Mouse (Mus musculus) brain, embryonic 14.5 days (tissue): ENCODE measurements around the gene Prkcz. TPM values are rescaled to one million over a fixed set of nuclear protein-coding genes. Genes with fewer than 3 reads are reported as not detected.
"Not testable (repeated sequence)": the region's sequence is repeated elsewhere in the genome, so short reads cannot be mapped to it uniquely, and the experiment has no call there.

Experiments used
- DNase-seq: peaks from one replicate; pipeline ENCODE4 v3.0.0-alpha.2; 2011; ENCODE audit warnings: low read depth
- CTCF ChIP-seq: fragments of 200-500 bp; IDR thresholded peaks from 2 replicates; pipeline ENCODE4 v1.5.1; 2012; ENCODE audit warnings: inconsistent platforms, mild to moderate bottlenecking, moderate library complexity, borderline replicate concordance; ENCODE audit not compliant: insufficient read depth, insufficient read length; ENCODE audit errors: extremely low read depth
- POLR2A ChIP-seq: fragments of 200-500 bp; IDR thresholded peaks from 2 replicates; pipeline ENCODE4 v1.6.1; 2012; ENCODE audit warnings: mild to moderate bottlenecking, inconsistent platforms, borderline replicate concordance; ENCODE audit not compliant: poor library complexity, insufficient read depth, insufficient read length, severe bottlenecking; ENCODE audit errors: extremely low read depth
- polyA plus RNA-seq: library from polyadenylated mRNA; depleted of rRNA; stranded (reverse); fragments of >200 nt; gene quantifications from 2 replicates; pipeline ENCODE4 v1.2.3, GENCODE M21; 2012

The Prkcz gene
- polyA plus RNA-seq, 1 experiment = 80.3 TPM

- TF ChIP-seq POLR2A (no peak), CTCF (no peak)
- no peak for DNase-seq
Observed at GRCm38 (mm10) chr4:155356354-155356753, 4.8 kb downstream of the Prkcz start.

GRCm38 (mm10) chr4:155354546-155354945, 6.6 kb downstream of the Prkcz start:
- DNase-seq = no peak
- TF ChIP-seq CTCF = no peak
- no peak for TF ChIP-seq POLR2A

- no peak for DNase-seq
- TF ChIP-seq POLR2A (no peak), CTCF (no peak)
Observed at GRCm38 (mm10) chr4:155354035-155354434, 7.1 kb downstream of the Prkcz start.

GRCm38 (mm10) chr4:155352581-155352980, 8.6 kb downstream of the Prkcz start:
- no peak for TF ChIP-seq POLR2A
- no peak for TF ChIP-seq CTCF

GRCm38 (mm10) chr4:155346350-155346749, 14.8 kb downstream of the Prkcz start:
- no peak for DNase-seq
- no peak for TF ChIP-seq POLR2A

More at GRCm38 (mm10) chr4:155352581-155352980, 8.6 kb downstream of the Prkcz start:
- no peak for DNase-seq

- peak; percentile 92 for DNase-seq
- TF ChIP-seq POLR2A (peak; percentile 46; the same call in 1 of the 2 replicates), CTCF (no peak)
Observed at GRCm38 (mm10) chr4:155345608-155345953, 15.6 kb downstream of the Prkcz start.

GRCm38 (mm10) chr4:155344716-155345607, 16.2 kb downstream of the Prkcz start:
- peak; percentile 76 for DNase-seq
- TF ChIP-seq CTCF (no peak), POLR2A (no peak)

- DNase-seq = no peak
- no peak for TF ChIP-seq POLR2A
- peak; percentile 16; the same call in 1 of the 2 replicates for TF ChIP-seq CTCF
Observed at GRCm38 (mm10) chr4:155344299-155344600, 16.9 kb downstream of the Prkcz start.

- peak; percentile 37 for DNase-seq
- TF ChIP-seq CTCF (no peak), POLR2A (no peak)
Observed at GRCm38 (mm10) chr4:155343415-155344298, 17.5 kb downstream of the Prkcz start.

GRCm38 (mm10) chr4:155336284-155337050, 24.7 kb downstream of the Prkcz start:
- no peak for DNase-seq
- no peak for TF ChIP-seq POLR2A

GRCm38 (mm10) chr4:155332253-155332652, 28.9 kb downstream of the Prkcz start:
- DNase-seq = no peak
- no peak for TF ChIP-seq POLR2A
- TF ChIP-seq CTCF = no peak

- not testable (repeated sequence) for DNase-seq
Observed at GRCm38 (mm10) chr4:155328385-155328784, 32.8 kb downstream of the Prkcz start.
